Mouse (Mus musculus) bone marrow macrophage, adult 2 months (primary cell): ENCODE results near the gene Vti1b. TPM values are rescaled to one million over a fixed set of nuclear protein-coding genes. Genes with fewer than 3 reads are reported as not detected.

Experiments used
- H3K27ac ChIP-seq: 2 replicates; pipeline ENCODE4 v1.5.1; 2012; ENCODE audit warnings: low read depth, low read length; ENCODE audit not compliant: insufficient read depth
- H3K4me1 ChIP-seq: 2 replicates; pipeline ENCODE4 v1.6.1; 2012; ENCODE audit warnings: low read length; ENCODE audit not compliant: control insufficient read depth, insufficient read depth
- H3K4me3 ChIP-seq: 2 replicates; pipeline ENCODE4 v1.5.1; 2012; ENCODE audit warnings: mild to moderate bottlenecking, low read length, moderate library complexity; ENCODE audit not compliant: insufficient read depth
- CTCF ChIP-seq: IDR thresholded peaks from 2 replicates; pipeline ENCODE4 v1.5.1; 2012; ENCODE audit warnings: low read depth, mild to moderate bottlenecking, low read length, moderate library complexity
- POLR2A ChIP-seq: IDR thresholded peaks from 2 replicates; pipeline ENCODE4 v1.6.1; 2012; ENCODE audit warnings: mild to moderate bottlenecking, low read depth, low read length, borderline replicate concordance
- polyA plus RNA-seq: library from polyadenylated mRNA; stranded (reverse); fragments of >200 nt; gene quantifications from 2 replicates; pipeline ENCODE4 v1.2.4, GENCODE M21; 2012; ENCODE audit not compliant: missing spikeins, insufficient read depth, insufficient read length

Vti1b gene
- polyA plus RNA-seq, 1 experiment, result 77.7 TPM

DNA sequence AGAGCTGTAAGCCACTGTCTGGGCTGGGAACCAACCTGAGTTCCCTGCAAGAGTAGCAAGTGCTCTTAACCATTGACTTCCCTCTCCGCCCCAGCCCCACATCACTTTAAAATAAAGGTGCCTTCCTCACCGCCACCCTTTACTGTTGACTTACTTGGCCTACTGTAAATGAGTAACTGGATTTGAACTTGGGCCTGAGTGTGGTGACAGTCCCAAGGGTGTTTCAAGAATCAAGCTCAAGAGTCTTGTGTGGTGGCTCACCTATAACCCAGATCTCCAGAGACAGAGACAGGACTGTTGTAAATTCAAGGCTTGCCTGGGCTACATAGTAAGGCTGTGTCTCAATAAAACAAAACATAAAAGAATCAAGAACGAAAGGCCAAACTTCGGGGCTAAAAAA lies 53.5 kb downstream of the Vti1b start:
- H3K4me3 ChIP-seq, result no peak overlapping the region
- no peak overlapping the region for H3K27ac ChIP-seq
- TF ChIP-seq POLR2A (no peak), CTCF (no peak)
- H3K4me1 ChIP-seq, result no peaks in the 10 kb centered on the region

Other genes with a start within 250 kb of the Vti1b start
- 47.9 and 60.9 TPM in 2 replicates for gene Tmem229b, start 165.0 kb downstream of the Vti1b start, polyA plus RNA-seq
- gene Plekhh1, start 143.5 kb downstream of the Vti1b start, polyA plus RNA-seq, result 0.17 and 0.25 TPM in 2 replicates
- 13.3 and 15.9 TPM in 2 replicates for gene Pigh, start 83.0 kb downstream of the Vti1b start, polyA plus RNA-seq
- gene Arg2, start 41.9 kb downstream of the Vti1b start, polyA plus RNA-seq, result 0.90 and 1.5 TPM in 2 replicates
- gene Rdh11, start 19.6 kb upstream of the Vti1b start, polyA plus RNA-seq, result 22.6 and 22.7 TPM in 2 replicates
- gene Rdh12, start 36.2 kb upstream of the Vti1b start, polyA plus RNA-seq, result 0.98 and 0.99 TPM in 2 replicates
- gene Zfyve26, start 123.6 kb upstream of the Vti1b start, polyA plus RNA-seq, result 30.8 and 38.8 TPM in 2 replicates
- gene Rad51b, start 124.6 kb upstream of the Vti1b start, polyA plus RNA-seq, result 1.3 and 2.8 TPM in 2 replicates